Mouse (Mus musculus) gonadal fat pad, adult 2 months (tissue): Measurements from ENCODE around the gene Eral1. TPM values are rescaled to one million over a fixed set of nuclear protein-coding genes. Genes with fewer than 3 reads are reported as not detected.

Source experiments
- DNase-seq: peaks from one replicate; pipeline ENCODE4 v3.0.0-alpha.2; 2012; ENCODE audit warnings: low read depth
- polyA plus RNA-seq: library from polyadenylated mRNA; depleted of rRNA; stranded (reverse); fragments of >200 nt; gene quantifications from 2 replicates; pipeline ENCODE4 v1.2.3, GENCODE M21; 2012; rRNA removed

The Eral1 gene
- polyA plus RNA-seq, 1 experiment = 33.1 TPM

- no peak for DNase-seq
Measured at GRCm38 (mm10) chr11:78037831-78038752, 42.1 kb downstream of the Eral1 start, which contains the start of gene Flot2. TSS of gene Flot2 (plus strand) at chr11:78037931.

GRCm38 (mm10) chr11:78036791-78037190 lies 43.4 kb downstream of the Eral1 start:
- no peak for DNase-seq

- DNase-seq = no peak
Measured at GRCm38 (mm10) chr11:78033931-78034617, 46.1 kb downstream of the Eral1 start.

GRCm38 (mm10) chr11:78032809-78033195 lies 47.4 kb downstream of the Eral1 start:
- no peak for DNase-seq

- DNase-seq = no peak
Measured at GRCm38 (mm10) chr11:78031947-78032808, 48.0 kb downstream of the Eral1 start, which contains the start of gene Dhrs13. TSS of gene Dhrs13 (plus strand) at chr11:78032280.

- no peak for DNase-seq
Measured at GRCm38 (mm10) chr11:78031389-78031788, 48.8 kb downstream of the Eral1 start.

- no peak for DNase-seq
Measured at GRCm38 (mm10) chr11:78030600-78030999, 49.6 kb downstream of the Eral1 start.

GRCm38 (mm10) chr11:78029240-78029639 lies 50.9 kb downstream of the Eral1 start:
- no peak for DNase-seq

- DNase-seq = no peak
Measured at GRCm38 (mm10) chr11:78023607-78024006, 56.6 kb downstream of the Eral1 start.

Other genes starting within 250 kb of the Eral1 start
- 7.4 and 9.6 TPM in 2 replicates for gene Pipox, start 186.3 kb downstream of the Eral1 start, polyA plus RNA-seq
- 1.2 and 1.3 TPM in 2 replicates for gene Sez6, start 149.6 kb downstream of the Eral1 start, polyA plus RNA-seq
- gene Phf12, start 97.6 kb downstream of the Eral1 start, polyA plus RNA-seq = 33.5 and 45.5 TPM in 2 replicates
- gene Dhrs13, start 48.1 kb downstream of the Eral1 start, polyA plus RNA-seq = 3.3 TPM in 2 replicates
- 97.0 and 123 TPM in 2 replicates for gene Flot2, start 42.5 kb downstream of the Eral1 start, polyA plus RNA-seq
- gene Fam222b, start 14.3 kb upstream of the Eral1 start, polyA plus RNA-seq = 15.7 and 20.7 TPM in 2 replicates
- 34.7 and 38.2 TPM in 2 replicates for gene Traf4, start 85.2 kb upstream of the Eral1 start, polyA plus RNA-seq
- 17.3 and 19.3 TPM in 2 replicates for gene Nek8, start 96.3 kb upstream of the Eral1 start, polyA plus RNA-seq
- gene Tlcd1, start 96.3 kb upstream of the Eral1 start, polyA plus RNA-seq = 128 and 143 TPM in 2 replicates
- 284 and 314 TPM in 2 replicates for gene Rpl23a, start 103.2 kb upstream of the Eral1 start, polyA plus RNA-seq
- 78.6 and 114 TPM in 2 replicates for gene Rab34, start 108.0 kb upstream of the Eral1 start, polyA plus RNA-seq
- 4.6 and 6.2 TPM in 2 replicates for gene Proca1, start 113.0 kb upstream of the Eral1 start, polyA plus RNA-seq
- gene Sdf2, start 165.4 kb upstream of the Eral1 start, polyA plus RNA-seq = 161 and 190 TPM in 2 replicates
- gene Supt6, start 165.6 kb upstream of the Eral1 start, polyA plus RNA-seq = 14.8 and 25.0 TPM in 2 replicates
- gene 2610507B11Rik, start 181.4 kb upstream of the Eral1 start, polyA plus RNA-seq = 99.8 and 106 TPM in 2 replicates
- gene BC030499, start 210.5 kb upstream of the Eral1 start, polyA plus RNA-seq = 0.13 and 0.20 TPM in 2 replicates
- gene Spag5, start 221.1 kb upstream of the Eral1 start, polyA plus RNA-seq = 1.2 and 1.4 TPM in 2 replicates
- 34.4 and 59.8 TPM in 2 replicates for gene Aldoc, start 242.6 kb upstream of the Eral1 start, polyA plus RNA-seq
- 69.5 and 94.1 TPM in 2 replicates for gene Pigs, start 248.0 kb upstream of the Eral1 start, polyA plus RNA-seq